Mouse (Mus musculus) c-Kit-positive CD71-positive TER-119-negative erythroid progenitor cells, embryonic 14.5 days (primary cell): ENCODE results near the gene Spaca4.

Experiments used
- DNase-seq: peaks from one replicate; pipeline ENCODE4 v3.0.0-alpha.2; 2013; ENCODE audit warnings: low read depth

The Spaca4 gene

GRCm38 (mm10) chr7:45699523-45700141 is 26.0 kb downstream of the Spaca4 start, which contains the start of gene Car11:
Gene Car11, plus strand, starts transcription at chr7:45699843.
- DNase-seq, result no peak

GRCm38 (mm10) chr7:45697894-45698293 is 27.7 kb downstream of the Spaca4 start:
- no peak for DNase-seq

GRCm38 (mm10) chr7:45695098-45695497 is 30.5 kb downstream of the Spaca4 start:
- DNase-seq, result no peak

GRCm38 (mm10) chr7:45693921-45694591 is 31.6 kb downstream of the Spaca4 start, which contains the start of gene Sec1:
Gene Sec1, minus strand, starts transcription at chr7:45694402.
- DNase-seq, result no peak

DNA sequence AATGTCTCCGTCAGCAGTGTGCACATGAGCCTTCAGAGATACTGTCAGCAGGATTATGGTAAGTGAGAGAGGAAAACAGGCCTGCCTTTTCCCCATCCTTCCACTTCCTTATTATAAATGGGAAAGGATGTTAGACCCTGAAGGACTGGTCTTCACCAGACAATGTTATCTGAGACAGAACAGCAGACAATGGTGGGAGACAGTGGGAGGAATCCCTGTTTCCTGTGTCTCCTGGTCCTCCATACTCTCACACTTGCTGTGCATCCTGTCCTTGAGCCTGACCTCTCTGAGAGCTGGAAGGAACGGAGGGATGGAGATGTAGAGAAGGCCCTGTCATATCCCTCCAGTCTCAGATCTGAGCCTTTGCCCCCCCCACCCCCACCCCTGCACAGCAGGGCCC is 33.2 kb downstream of the Spaca4 start:
- no peak for DNase-seq

DNA sequence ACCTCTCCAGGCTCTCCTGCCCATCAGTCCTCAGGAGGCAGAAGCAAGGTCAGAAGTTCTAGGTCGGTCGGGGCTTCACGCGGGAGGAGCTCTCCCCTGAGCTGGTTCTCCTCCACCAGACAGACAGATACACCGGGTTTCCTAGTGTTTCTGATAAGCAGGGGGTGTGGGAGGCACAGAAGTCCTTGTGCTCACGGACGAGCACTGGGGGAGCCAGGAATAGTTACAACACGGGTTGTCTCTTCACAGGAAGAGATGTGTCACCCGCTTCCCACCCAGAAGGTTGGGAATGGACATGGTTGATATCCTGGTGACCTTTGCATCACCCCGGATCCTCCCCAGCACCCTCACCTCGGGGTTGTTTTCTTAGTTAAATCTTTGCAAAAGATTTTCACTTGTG is 35.8 kb downstream of the Spaca4 start:
- no peak for DNase-seq

DNA sequence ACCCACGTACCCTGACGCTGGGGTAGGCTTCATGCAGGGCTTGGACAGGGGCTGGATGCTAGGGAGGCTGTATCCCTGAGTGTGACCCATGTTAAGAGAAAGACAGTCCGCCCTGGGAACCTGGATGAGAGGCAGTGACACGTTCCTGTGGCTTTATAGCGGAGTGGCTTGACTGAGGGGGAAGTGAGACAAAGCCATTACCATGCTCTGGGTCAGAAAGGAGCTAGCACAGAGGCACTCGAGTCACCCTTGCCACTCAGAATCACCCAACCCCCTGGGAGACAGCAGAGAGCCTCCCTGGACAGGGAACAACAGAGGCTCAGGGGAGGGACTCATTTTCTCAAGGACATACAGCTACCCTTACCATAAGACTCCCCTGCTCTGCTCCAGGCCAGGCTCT is 36.5 kb downstream of the Spaca4 start:
- no peak for DNase-seq

- DNase-seq, result no peak
Measured at GRCm38 (mm10) chr7:45686841-45687240, 38.8 kb downstream of the Spaca4 start.

GRCm38 (mm10) chr7:45685811-45686210 is 39.8 kb downstream of the Spaca4 start:
- no peak for DNase-seq

GRCm38 (mm10) chr7:45683396-45684050 is 42.1 kb downstream of the Spaca4 start, which contains the start of gene Ntn5:
Gene Ntn5, plus strand, starts transcription at chr7:45684022.
- no peak for DNase-seq

GRCm38 (mm10) chr7:45682144-45683126 is 43.2 kb downstream of the Spaca4 start:
- DNase-seq, result peak; percentile 78

DNA sequence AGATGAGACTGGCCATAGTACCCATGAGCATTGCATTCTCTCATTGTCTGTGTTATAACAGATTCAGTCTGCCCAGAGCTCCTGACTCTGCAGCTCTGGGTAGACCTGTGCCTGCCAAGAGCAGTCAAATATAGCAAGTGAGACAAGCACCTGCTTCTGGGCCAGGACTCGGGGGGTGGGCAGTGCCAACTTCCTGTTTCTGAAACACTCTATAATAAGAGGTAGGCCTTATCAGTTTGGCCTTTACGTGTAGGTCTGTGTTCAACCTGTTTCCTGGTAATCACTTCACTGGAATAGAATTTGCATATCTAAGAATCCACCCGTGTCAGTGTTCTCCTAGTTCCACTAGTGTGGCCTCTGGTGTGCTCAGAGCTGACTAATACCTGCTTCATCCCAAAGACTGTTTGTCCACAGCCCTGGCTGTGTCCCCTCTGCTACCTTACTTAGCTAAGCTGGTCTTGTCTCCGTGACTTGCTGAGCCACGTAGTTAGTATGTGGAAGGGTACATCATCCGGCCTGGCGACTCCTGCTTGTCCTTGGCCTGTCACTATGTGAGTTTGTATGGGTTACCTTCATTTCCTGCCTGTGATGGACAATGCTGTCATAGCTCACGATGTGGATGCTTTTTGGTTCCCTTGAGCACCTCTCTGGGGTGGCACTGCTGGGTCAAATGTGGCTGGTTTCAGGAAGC is 44.4 kb downstream of the Spaca4 start:
- DNase-seq, result no peak

DNA sequence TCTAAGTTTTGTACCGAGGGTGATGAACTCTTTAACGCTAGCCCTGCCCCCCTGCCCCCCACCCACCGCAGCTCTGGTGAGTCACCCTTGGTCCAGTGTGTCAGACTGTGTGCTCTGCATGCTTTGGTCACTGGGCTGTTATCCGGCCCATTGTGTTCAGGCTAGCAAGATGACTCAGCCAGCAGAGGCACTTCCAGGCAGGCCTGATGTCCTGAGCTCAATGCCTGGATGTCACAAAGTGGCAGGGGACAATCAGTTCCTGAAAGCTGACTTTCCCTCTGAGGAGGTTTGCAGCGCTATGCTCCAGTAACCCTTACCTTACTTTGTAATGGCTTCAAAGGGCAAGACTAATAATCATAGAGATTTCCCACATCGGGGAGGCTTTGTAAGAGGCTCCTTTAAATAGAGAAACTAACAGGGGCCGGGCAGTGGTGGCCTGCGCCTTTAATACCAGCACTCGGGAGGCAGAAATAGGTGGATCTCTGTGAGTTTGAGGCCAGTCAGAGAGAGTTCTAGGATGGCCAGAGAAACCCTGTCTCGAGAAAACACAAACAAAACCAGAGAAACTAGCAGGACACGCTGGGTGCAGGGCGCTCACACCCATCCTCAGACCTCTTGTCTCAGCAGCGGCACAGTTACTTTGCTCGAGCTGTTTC is 45.5 kb downstream of the Spaca4 start:
- no peak for DNase-seq

- DNase-seq, result no peak
Measured at GRCm38 (mm10) chr7:45678513-45678912, 47.1 kb downstream of the Spaca4 start.

DNA sequence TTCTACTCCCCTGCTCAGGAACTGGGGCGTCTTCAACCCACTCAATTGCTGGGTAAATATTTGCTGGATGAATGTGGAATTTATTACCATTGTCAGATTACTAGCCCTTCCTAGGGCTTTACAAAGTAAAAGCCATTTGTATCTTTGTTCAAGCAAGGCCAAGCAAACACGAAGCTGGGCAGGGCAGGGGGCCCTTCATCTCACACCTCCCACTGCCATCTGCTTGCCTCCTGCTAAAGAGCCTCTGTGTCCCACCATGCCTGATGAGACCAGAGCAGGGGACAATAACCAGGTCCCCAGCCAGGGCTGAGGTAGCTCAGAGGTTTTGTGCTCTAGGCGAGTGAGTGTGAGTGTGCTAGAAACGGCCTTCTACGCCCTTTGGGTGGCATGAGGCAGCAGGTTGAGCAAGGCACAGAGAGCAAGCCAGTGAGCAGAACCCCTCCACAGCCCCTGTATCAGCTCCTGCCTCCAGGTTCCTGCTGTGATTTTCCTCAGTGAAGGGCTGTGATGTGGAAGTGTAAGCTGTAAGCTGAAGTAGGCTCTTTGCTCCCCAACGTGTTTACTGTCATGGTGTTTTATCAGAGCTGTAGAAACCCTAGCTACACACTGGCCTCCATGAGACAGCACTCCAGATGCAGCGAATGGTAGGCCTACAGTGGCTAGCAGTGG is 47.9 kb downstream of the Spaca4 start:
- DNase-seq, result no peak
